10 mouse cellular contexts compared by ENCODE assay signal in genomic region chr14:21547297-21547696, GRCm38 (mm10).
A peak's percentile ranks its signal among the peaks of the same experiment; 100 is the strongest.
DNase-seq lines count a peak whose midpoint lies in the region; ATAC-seq and TF ChIP-seq lines count a peak whose summit lies in the region.
"Had no signal": no experiment of that assay in that cellular context is flagged by ENCODE, and none has a peak within 500 bp of the region (broad histone marks: within the 10 kb centered on the region; RNA-seq: fewer than 3 reads in every experiment).

No protein-coding gene starts in this region.

- H3ac ChIP-seq in C2C12 (ENCODE audit: control insufficient read depth, insufficient read length, low read depth) = no peak overlapping the region

- H3K4me3 ChIP-seq in hindbrain, embryonic 10.5 days = no peak overlapping the region
- H3K4me3 ChIP-seq in hindbrain, embryonic 11.5 days (ENCODE audit: low read depth, low read length) = no peak overlapping the region
- H3K4me3 ChIP-seq in C2C12 (ENCODE audit: insufficient read depth, poor library complexity, severe bottlenecking) = no peak overlapping the region
- no peak overlapping the region for H3K4me3 ChIP-seq in embryonic facial prominence, embryonic 15.5 days (replicated peaks)
- no peak overlapping the region for H3K4me3 ChIP-seq in hindbrain, postnatal 0 days (ENCODE audit: low read length)
- no peak overlapping the region for H3K4me3 ChIP-seq in liver, embryonic 11.5 days (ENCODE audit: low read depth, low read length)

- no peaks in the 10 kb centered on the region for H3K27me3 ChIP-seq in hindbrain, embryonic 10.5 days (ENCODE audit: insufficient read depth, poor library complexity, severe bottlenecking)
- H3K27me3 ChIP-seq in hindbrain, embryonic 11.5 days (ENCODE audit: control insufficient read depth, insufficient read depth, low read length) = no peaks in the 10 kb centered on the region
- H3K27me3 ChIP-seq in C2C12 (ENCODE audit: control insufficient read depth, insufficient read depth, insufficient read length) = no peaks in the 10 kb centered on the region
- H3K27me3 ChIP-seq in embryonic facial prominence, embryonic 15.5 days = no peaks in the 10 kb centered on the region
- H3K27me3 ChIP-seq in hindbrain, postnatal 0 days (ENCODE audit: insufficient read depth, low read length) = no peaks in the 10 kb centered on the region
- H3K27me3 ChIP-seq in liver, embryonic 11.5 days (replicated peaks; ENCODE audit: control insufficient read depth, insufficient read depth, low read length) = no peaks in the 10 kb centered on the region

- H3K9ac ChIP-seq in hindbrain, embryonic 11.5 days (ENCODE audit: low read depth, low read length) = no peak overlapping the region
- no peak overlapping the region for H3K9ac ChIP-seq in embryonic facial prominence, embryonic 15.5 days
- no peak overlapping the region for H3K9ac ChIP-seq in hindbrain, postnatal 0 days (replicated peaks; ENCODE audit: low read length)
- H3K9ac ChIP-seq in liver, embryonic 11.5 days (ENCODE audit: low read depth, low read length) = no peak overlapping the region

- TF ChIP-seq CTCF in C2C12 (IDR thresholded peaks at IDR 0.05; ENCODE audit: control insufficient read depth, insufficient read depth, insufficient read length) = no peak
- TF ChIP-seq CTCF in hindbrain, postnatal 0 days (IDR thresholded peaks at IDR 0.05; ENCODE audit: low read depth) = no peak

- H3K9me3 ChIP-seq in hindbrain, embryonic 10.5 days = 0 out of 2 replicates have a peak, but pooled peaks cover 1% of the 10 kb centered on the region
- no peaks in the 10 kb centered on the region for H3K9me3 ChIP-seq in hindbrain, embryonic 11.5 days (ENCODE audit: control insufficient read depth, low read length)
- H3K9me3 ChIP-seq in embryonic facial prominence, embryonic 15.5 days (replicated peaks) = no peaks in the 10 kb centered on the region
- H3K9me3 ChIP-seq in hindbrain, postnatal 0 days (ENCODE audit: low read length) = no peaks in the 10 kb centered on the region
- H3K9me3 ChIP-seq in liver, embryonic 11.5 days (ENCODE audit: control insufficient read depth, low read length) = no peaks in the 10 kb centered on the region; the same call in 1 of the 2 replicates

- WGBS in hindbrain, embryonic 10.5 days = 63% methylated on average over 7 of the region's 7 CpGs
- 69% methylated on average over 7 of the region's 7 CpGs for WGBS in hindbrain, embryonic 11.5 days
- 14% methylated on average over 7 of the region's 7 CpGs for WGBS in embryonic facial prominence, embryonic 15.5 days
- WGBS in hindbrain, postnatal 0 days = 29% methylated on average over 7 of the region's 7 CpGs
- 48% methylated on average over 7 of the region's 7 CpGs for WGBS in liver, embryonic 11.5 days

- H3K4me1 ChIP-seq in hindbrain, embryonic 10.5 days (replicated peaks) = peaks cover 36% of the 10 kb centered on the region
- H3K4me1 ChIP-seq in hindbrain, embryonic 11.5 days (replicated peaks; ENCODE audit: control insufficient read depth, insufficient read depth, low read length) = no peaks in the 10 kb centered on the region; the same call in 1 of the 2 replicates
- H3K4me1 ChIP-seq in embryonic facial prominence, embryonic 15.5 days = peaks cover 54% of the 10 kb centered on the region
- peaks cover 27% of the 10 kb centered on the region for H3K4me1 ChIP-seq in hindbrain, postnatal 0 days (ENCODE audit: insufficient read depth, low read length)
- peaks cover 28% of the 10 kb centered on the region for H3K4me1 ChIP-seq in liver, embryonic 11.5 days (replicated peaks; ENCODE audit: control insufficient read depth, insufficient read depth, low read length)

- H3K79me3 ChIP-seq in C2C12 (ENCODE audit: low read depth) = peaks cover 3% of the 10 kb centered on the region

- no peak for ATAC-seq in hindbrain, embryonic 11.5 days (ENCODE audit: low FRiP score)
- no peak for ATAC-seq in embryonic facial prominence, embryonic 15.5 days (ENCODE audit: insufficient number of reproducible peaks, low FRiP score, low TSS enrichment, low read depth)
- no peak for ATAC-seq in hindbrain, postnatal 0 days
- ATAC-seq in liver, embryonic 11.5 days (replicated peaks; ENCODE audit: low FRiP score) = no peak

- no peak for DNase-seq in hindbrain, embryonic 10.5 days (ENCODE audit: low spot score)
- no peak for DNase-seq in hindbrain, embryonic 11.5 days (ENCODE audit: low spot score)
- no peak for DNase-seq in hindbrain, postnatal 0 days (ENCODE audit: low spot score)
- no peak for DNase-seq in ovary, postnatal 10 days (ENCODE audit: low spot score)
- DNase-seq in liver, embryonic 11.5 days (ENCODE audit: low spot score) = no peak
- DNase-seq in cerebellum, postnatal 4 days (ENCODE audit: low spot score in 2 of 2) = no peak
- DNase-seq: cerebellum, adult 8-10 months; kidney, adult 18-20 months had no signal

- H3K4me2 ChIP-seq in hindbrain, embryonic 11.5 days (replicated peaks; ENCODE audit: low read depth, low read length) = no peak overlapping the region
- H3K4me2 ChIP-seq in embryonic facial prominence, embryonic 15.5 days (replicated peaks) = no peak overlapping the region
- no peak overlapping the region for H3K4me2 ChIP-seq in hindbrain, postnatal 0 days (ENCODE audit: low read depth, low read length)
- no peak overlapping the region for H3K4me2 ChIP-seq in liver, embryonic 11.5 days

- H3K36me3 ChIP-seq in hindbrain, embryonic 10.5 days = peaks cover 2% of the 10 kb centered on the region
- H3K36me3 ChIP-seq in hindbrain, embryonic 11.5 days (ENCODE audit: control insufficient read depth, insufficient read depth, low read length) = no peaks in the 10 kb centered on the region
- no peaks in the 10 kb centered on the region for H3K36me3 ChIP-seq in C2C12 (ENCODE audit: control insufficient read depth, insufficient read depth)
- H3K36me3 ChIP-seq in embryonic facial prominence, embryonic 15.5 days = peaks cover 2% of the 10 kb centered on the region; the same call in 1 of the 2 replicates
- no peaks in the 10 kb centered on the region for H3K36me3 ChIP-seq in hindbrain, postnatal 0 days (ENCODE audit: insufficient read depth, low read length)
- peaks cover under 1% of the 10 kb centered on the region; the same call in 1 of the 2 replicates for H3K36me3 ChIP-seq in liver, embryonic 11.5 days (ENCODE audit: control insufficient read depth, insufficient read depth, low read length)

- peak overlapping the region; percentile 29; the same call in 1 of the 2 replicates for H3K27ac ChIP-seq in hindbrain, embryonic 10.5 days
- no peak overlapping the region for H3K27ac ChIP-seq in hindbrain, embryonic 11.5 days (ENCODE audit: low read depth, low read length)
- peak overlapping the region; percentile 58 for H3K27ac ChIP-seq in embryonic facial prominence, embryonic 15.5 days (replicated peaks)
- H3K27ac ChIP-seq in hindbrain, postnatal 0 days = peak overlapping the region; percentile 73; the same call in 1 of the 2 replicates
- no peak overlapping the region for H3K27ac ChIP-seq in liver, embryonic 11.5 days (ENCODE audit: low read depth, low read length)

- peaks cover 46% of the 10 kb centered on the region for H3K79me2 ChIP-seq in C2C12 (ENCODE audit: control insufficient read depth, insufficient read depth)

TF ChIP-seq in C2C12, 6 proteins besides CTCF, POLR2A, EP300 and RAD21:
- no peak for TF ChIP-seq MYOD1 (IDR thresholded peaks at IDR 0.05; ENCODE audit: control insufficient read depth, insufficient read length, low read depth)
- peak; percentile 98 for TF ChIP-seq MAX (IDR thresholded peaks at IDR 0.05)
- TF ChIP-seq MYOG (IDR thresholded peaks at IDR 0.05; ENCODE audit: control insufficient read depth, extremely low read depth, insufficient read length) = no peak
- TF ChIP-seq CEBPB (IDR thresholded peaks at IDR 0.05; ENCODE audit: low read depth) = peak; percentile 76
- TF ChIP-seq USF1 (IDR thresholded peaks at IDR 0.05; ENCODE audit: low read depth) = peak; percentile 24
- no peak for TF ChIP-seq FOSL1 (IDR thresholded peaks at IDR 0.05; ENCODE audit: insufficient read depth, low read length, poor library complexity, severe bottlenecking)

Comparison
In these comparisons a context has a peak if more than half of its experiments do, and no peak if none do; other contexts are left out.
1. H3K27ac ChIP-seq: peak in hindbrain, embryonic 10.5 days (single experiment), embryonic facial prominence, embryonic 15.5 days (single experiment) and hindbrain, postnatal 0 days (single experiment); none in hindbrain, embryonic 11.5 days (single experiment) and liver, embryonic 11.5 days (single experiment).